Mouse (Mus musculus): ENCODE data around the gene Gmppa. TPM values are rescaled to one million over a fixed set of nuclear protein-coding genes. Genes with fewer than 3 reads are reported as not detected.
A peak's percentile ranks its signal among the peaks of the same experiment; 100 is the strongest.

Gene Gmppa
- total RNA-seq, 1 experiment from 2014 or later, result 58.8 TPM

GRCm38 (mm10) chr1:75422823-75423471 is 12.8 kb upstream of the Gmppa start:
- DNase-seq, result peak; percentile 59

DNA sequence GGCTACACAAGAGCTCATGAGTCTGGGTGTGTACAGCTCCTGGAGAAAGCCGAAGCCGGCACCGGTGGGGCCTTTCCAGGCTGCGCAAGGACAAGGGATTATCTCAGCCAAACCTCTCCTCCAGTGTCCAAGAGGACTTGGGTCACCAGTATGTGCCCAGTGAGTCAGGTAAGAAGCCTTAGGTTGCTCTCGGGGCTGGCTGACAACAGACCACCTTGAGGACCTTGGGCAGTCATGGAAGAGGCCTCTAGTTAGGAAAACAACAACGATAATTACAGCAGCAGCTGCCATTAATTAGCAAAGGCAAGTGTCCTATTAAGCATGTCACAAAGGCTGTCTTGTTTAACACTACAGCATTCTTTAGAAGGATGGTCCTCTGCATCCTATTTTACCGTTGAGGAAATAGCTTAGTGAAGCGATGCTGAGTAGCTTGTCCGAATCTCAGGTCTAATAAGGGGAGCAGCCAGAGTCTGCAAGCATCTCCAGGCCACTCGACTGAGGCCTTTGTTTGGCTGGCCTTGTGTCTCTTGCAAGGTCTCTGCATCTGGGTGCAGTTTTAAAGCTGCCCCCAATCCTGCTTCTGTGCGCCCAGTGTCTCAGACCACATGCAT is 11.8 kb upstream of the Gmppa start:
- no peak for DNase-seq

- peak; percentile 65 for DNase-seq
These were observed 9.8 kb upstream of the Gmppa start for GRCm38 (mm10) chr1:75425796-75426471.

- no peak for DNase-seq
These were observed 3.1 kb downstream of the Gmppa start for GRCm38 (mm10) chr1:75438782-75439181.

DNA sequence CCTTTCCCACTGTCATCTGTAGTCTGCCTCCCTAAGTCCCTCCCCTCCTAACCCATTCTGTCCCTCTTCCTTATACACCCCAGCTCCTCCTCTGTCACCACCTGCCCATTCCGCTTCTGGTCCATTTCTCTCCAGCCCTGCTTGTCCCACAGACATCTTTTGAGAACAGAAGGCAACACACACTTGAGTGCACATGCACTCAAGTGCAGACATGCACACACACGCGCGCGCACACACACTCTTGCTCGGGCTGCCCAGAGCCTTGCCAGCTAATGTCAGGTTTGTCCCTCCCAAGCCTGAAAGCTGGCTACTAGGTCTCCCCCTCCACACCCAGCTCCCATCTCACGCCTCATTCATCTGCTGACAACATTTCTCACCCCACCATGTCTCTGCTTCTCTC is 4.9 kb downstream of the Gmppa start:
- DNase-seq, result no peak

DNA sequence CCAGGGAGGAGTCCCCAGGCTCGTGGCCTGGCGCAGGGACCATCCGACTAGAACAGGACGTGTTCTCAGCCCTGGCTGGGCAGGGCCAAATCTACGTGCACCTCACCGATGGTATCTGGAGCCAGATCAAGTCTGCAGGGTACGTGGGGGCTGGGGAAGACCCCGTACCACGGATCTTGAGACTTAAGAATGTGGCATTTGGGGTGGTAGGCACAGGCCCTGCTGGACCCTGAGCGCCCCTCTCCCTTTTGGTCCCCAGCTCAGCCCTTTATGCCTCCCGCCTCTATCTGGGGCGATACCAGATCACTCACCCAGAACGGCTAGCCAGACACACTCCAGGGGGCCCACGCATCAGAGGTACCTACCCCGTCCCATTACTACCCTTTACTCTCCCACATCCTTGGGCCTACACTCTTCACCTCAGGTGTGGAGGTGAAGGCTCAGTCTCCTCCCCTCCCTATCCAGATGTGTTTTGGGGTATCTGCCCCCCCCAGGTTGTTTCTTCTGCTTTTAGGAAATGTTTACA is 5.8 kb downstream of the Gmppa start:
- no peak for DNase-seq

GRCm38 (mm10) chr1:75442171-75442570 is 6.4 kb downstream of the Gmppa start:
- DNase-seq, result no peak

DNA sequence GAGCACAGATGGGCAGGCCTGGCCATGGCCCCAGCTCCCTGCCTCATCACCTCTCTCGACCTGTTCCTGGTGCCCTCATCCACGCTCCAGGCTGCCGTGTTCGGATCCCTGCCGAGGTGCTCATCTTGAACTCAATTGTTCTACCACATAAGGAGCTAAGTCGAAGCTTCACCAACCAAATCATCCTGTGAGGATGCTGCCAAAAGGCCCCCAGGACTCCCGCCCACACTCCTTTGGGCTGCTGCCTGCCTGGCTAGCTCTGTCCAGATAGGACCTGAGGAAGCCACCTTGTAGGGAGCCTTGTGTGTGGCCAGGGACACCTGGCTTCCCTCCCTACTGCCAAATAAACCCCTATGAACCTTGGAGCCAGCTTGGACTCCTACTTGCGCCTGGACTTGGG is 7.1 kb downstream of the Gmppa start:
- DNase-seq, result no peak

- no peak for DNase-seq
These were observed 7.7 kb downstream of the Gmppa start for GRCm38 (mm10) chr1:75443247-75444024.

GRCm38 (mm10) chr1:75444208-75444607 is 8.5 kb downstream of the Gmppa start:
- DNase-seq, result no peak

GRCm38 (mm10) chr1:75445141-75445701 is 9.5 kb downstream of the Gmppa start:
- DNase-seq, result no peak

GRCm38 (mm10) chr1:75445751-75446611 is 10.3 kb downstream of the Gmppa start:
- peak; percentile 86 for DNase-seq

GRCm38 (mm10) chr1:75446656-75447055 is 10.9 kb downstream of the Gmppa start:
- no peak for DNase-seq

DNA sequence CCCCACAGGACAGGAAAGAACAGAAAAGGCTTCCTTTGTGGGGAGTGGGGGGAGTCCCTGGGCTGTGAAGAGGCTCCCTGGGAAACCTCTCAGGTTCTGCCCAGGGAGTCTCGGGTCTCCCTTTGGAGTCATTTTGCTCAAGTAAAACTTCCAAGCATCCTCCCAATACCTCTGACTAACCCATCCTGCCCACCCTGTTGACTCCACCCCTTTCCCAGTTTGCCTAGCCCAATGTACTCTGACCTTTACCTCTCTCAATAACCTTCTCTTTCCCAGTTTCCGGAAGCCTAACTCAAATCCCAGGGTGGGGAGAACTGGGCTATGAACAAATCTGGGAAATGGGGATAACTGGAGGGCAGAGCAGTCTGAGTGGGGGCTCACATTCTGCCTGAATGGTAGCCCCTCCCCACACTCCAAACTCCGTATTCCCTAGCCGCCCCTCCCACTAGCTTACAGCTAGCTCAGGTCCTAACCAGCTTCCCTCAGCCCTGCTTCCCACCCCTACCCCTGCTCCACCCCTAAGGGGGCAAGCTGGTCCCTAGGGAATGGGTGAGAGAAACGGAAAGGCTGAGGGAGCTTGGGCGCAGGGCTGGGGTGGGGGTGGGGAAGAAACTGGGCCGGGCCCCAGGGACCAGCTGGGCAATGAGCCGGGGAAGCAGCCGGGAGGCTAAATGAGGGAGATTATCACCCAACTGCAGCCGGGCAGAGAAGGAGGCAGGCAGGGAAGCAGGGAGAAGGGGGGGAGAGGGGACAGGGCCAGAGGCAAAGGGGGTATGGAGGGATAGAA is 11.7 kb downstream of the Gmppa start:
- DNase-seq, result no peak

DNA sequence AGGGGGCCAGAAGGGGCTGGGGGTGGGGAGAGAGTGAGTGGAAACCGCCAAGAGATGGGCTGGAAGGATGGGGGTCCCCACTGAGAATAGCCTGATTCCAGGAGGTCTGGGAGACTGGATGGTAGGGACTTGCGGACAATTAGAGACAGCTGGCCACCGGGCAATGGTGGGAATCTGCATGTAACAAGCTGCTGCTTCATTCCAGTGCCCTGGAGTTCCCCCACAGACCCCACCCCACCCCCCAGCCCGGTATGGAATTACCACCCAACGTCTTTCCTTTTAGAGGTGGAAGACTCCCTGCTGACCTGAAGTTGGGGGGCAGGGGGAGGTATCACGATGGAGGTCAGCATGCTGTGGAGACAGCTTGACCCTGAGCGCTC is 12.3 kb downstream of the Gmppa start:
- DNase-seq, result no peak

GRCm38 (mm10) chr1:75448937-75449336 is 13.2 kb downstream of the Gmppa start:
- no peak for DNase-seq

DNA sequence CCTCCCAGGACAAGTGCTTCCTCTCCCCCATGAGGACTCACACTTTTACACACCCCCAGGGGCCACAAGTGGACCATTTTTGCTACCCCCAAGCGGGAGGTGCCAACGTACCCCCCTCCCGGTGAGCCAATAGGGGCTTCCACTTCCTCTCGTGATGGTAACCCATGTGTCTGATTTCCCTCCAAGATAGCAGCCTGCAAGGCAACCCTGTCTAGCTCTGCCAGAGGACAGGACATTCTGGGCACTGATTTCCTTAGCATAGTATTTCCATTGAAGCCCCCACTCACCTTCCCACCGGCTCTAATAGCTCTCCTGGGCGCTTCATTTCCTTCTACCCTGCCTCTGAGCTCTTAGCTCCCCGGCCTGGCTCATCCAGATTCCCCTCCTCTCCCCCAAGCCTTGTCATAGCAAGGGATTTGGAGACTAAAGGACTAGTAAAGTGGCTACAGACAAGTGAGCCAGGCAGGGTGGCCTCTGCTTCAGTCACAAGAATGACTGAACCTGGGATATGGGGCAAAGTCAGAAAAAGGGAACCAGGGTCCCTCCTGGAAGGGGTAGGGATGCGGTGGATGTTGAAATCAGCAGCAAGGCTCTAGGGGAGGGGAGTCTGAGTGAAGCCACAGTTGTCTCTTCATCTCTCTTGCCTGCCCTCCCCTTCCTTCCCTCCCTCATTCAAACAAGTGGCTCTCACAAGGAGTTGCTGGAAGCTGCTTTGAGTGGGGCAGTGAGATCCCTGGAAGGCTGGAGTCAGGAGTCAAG is 13.8 kb downstream of the Gmppa start:
- DNase-seq, result no peak

- DNase-seq, result no peak
These were observed 14.7 kb downstream of the Gmppa start, which contains the start of gene Asic4 for GRCm38 (mm10) chr1:75450314-75451005. Gene Asic4, plus strand, starts transcription at chr1:75450436.

GRCm38 (mm10) chr1:75451900-75452299 is 16.2 kb downstream of the Gmppa start:
- DNase-seq, result no peak

All from adrenal gland, postnatal 14 days (tissue).